Comparison of ENCODE assay signal across 12 mouse cellular contexts in genomic region chr17:67134235-67134634, GRCm38 (mm10).
A peak's percentile ranks its signal among the peaks of the same experiment; 100 is the strongest.
DNase-seq lines count a peak whose midpoint lies in the region; ATAC-seq and TF ChIP-seq lines count a peak whose summit lies in the region.
"Had no signal": no experiment of that assay in that cellular context is flagged by ENCODE, and none has a peak within 500 bp of the region (broad histone marks: within the 10 kb centered on the region; RNA-seq: fewer than 3 reads in every experiment).

No protein-coding gene starts in this region.

- ATAC-seq in kidney, embryonic 14.5 days (ENCODE audit: low FRiP score, low TSS enrichment) = no peak
- peak; percentile 33; the same call in 1 of the 2 replicates for ATAC-seq in neural tube, embryonic 13.5 days (ENCODE audit: low read depth)
- 0 out of 2 replicates have a peak, but pooled peaks have one; percentile 56 for ATAC-seq in limb, embryonic 12.5 days (ENCODE audit: insufficient number of reproducible peaks, insufficient read depth, low FRiP score, low TSS enrichment, low read depth)

- no peak for TF ChIP-seq CTCF in heart, adult 2 months (IDR thresholded peaks at IDR 0.05)
- no peak for TF ChIP-seq CTCF in kidney, adult 2 months (conservative IDR thresholded peaks at IDR 0.05; ENCODE audit: insufficient read depth, insufficient read length, low read depth, low read length)

- intact Hi-C loops in heart, adult 2 months (cut with DNase I) = loop anchor here (5.0 to 10.0 kb wide), 2 partner anchors 149 to 218 kb away; partner anchors contain the start of gene Ptprm

- no peak overlapping the region for H3K4me2 ChIP-seq in kidney, embryonic 14.5 days (replicated peaks; ENCODE audit: low read depth, low read length)
- no peak overlapping the region for H3K4me2 ChIP-seq in neural tube, embryonic 13.5 days
- H3K4me2 ChIP-seq in limb, embryonic 12.5 days = no peak overlapping the region
- H3K4me2 ChIP-seq: midbrain, embryonic 13.5 days had no signal

- H3K79me2 ChIP-seq in heart, adult 2 months (replicated peaks; ENCODE audit: control insufficient read depth, insufficient read depth, low read length) = 0 out of 2 replicates have a peak, but pooled peaks cover 6% of the 10 kb centered on the region

- TF ChIP-seq EP300 in heart, adult 2 months (IDR thresholded peaks at IDR 0.05; ENCODE audit: insufficient read depth, low read depth, low read length) = no peak

- DNase-seq in heart, adult 2 months = no peak
- DNase-seq in heart, adult 18-20 months = no peak
- no peak for DNase-seq in kidney, adult 2 months
- no peak for DNase-seq in neural tube, embryonic 10.5 days (ENCODE audit: extremely low spot score, low spot score)
- no peak for DNase-seq in cerebellum, adult 9-11 months
- DNase-seq: adrenal gland, adult 8-10 months had no signal

- 43% methylated on average over 4 of the region's 4 CpGs for WGBS in heart, adult 2 months
- WGBS in kidney, adult 2 months = 84% methylated on average over 4 of the region's 4 CpGs
- WGBS in kidney, embryonic 14.5 days = 91% methylated on average over 4 of the region's 4 CpGs
- 79% methylated on average over 4 of the region's 4 CpGs for WGBS in neural tube, embryonic 13.5 days
- 87% methylated on average over 4 of the region's 4 CpGs for WGBS in limb, embryonic 12.5 days

- H3K4me1 ChIP-seq in heart, adult 2 months (ENCODE audit: control insufficient read depth, insufficient read depth, low read length) = peaks cover 21% of the 10 kb centered on the region
- H3K4me1 ChIP-seq in kidney, adult 2 months (ENCODE audit: control insufficient read depth, insufficient read depth, low read length) = peaks cover 12% of the 10 kb centered on the region
- peaks cover 8% of the 10 kb centered on the region; the same call in 1 of the 2 replicates for H3K4me1 ChIP-seq in kidney, embryonic 14.5 days (ENCODE audit: control insufficient read depth, insufficient read depth, low read length)
- H3K4me1 ChIP-seq in neural tube, embryonic 13.5 days (replicated peaks) = peaks cover 10% of the 10 kb centered on the region
- H3K4me1 ChIP-seq in limb, embryonic 12.5 days (replicated peaks) = peaks cover 14% of the 10 kb centered on the region

- no peak for TF ChIP-seq POLR2A in heart, adult 2 months (IDR thresholded peaks at IDR 0.05; ENCODE audit: insufficient read depth, low read depth, low read length)
- TF ChIP-seq POLR2A in kidney, adult 2 months (IDR thresholded peaks at IDR 0.05; ENCODE audit: low read depth, low read length) = no peak

- H3K9me3 ChIP-seq in kidney, embryonic 14.5 days (ENCODE audit: control insufficient read depth, low read length) = no peaks in the 10 kb centered on the region
- no peaks in the 10 kb centered on the region for H3K9me3 ChIP-seq in neural tube, embryonic 13.5 days
- H3K9me3 ChIP-seq in limb, embryonic 12.5 days = no peaks in the 10 kb centered on the region
- H3K9me3 ChIP-seq: embryonic facial prominence, embryonic 12.5 days; midbrain, embryonic 13.5 days had no signal

- peaks cover 14% of the 10 kb centered on the region for H3K36me3 ChIP-seq in heart, adult 2 months (ENCODE audit: control insufficient read depth, insufficient read depth, low read length)
- no peaks in the 10 kb centered on the region for H3K36me3 ChIP-seq in kidney, adult 2 months (ENCODE audit: control insufficient read depth, insufficient read depth, low read length)
- no peaks in the 10 kb centered on the region for H3K36me3 ChIP-seq in kidney, embryonic 14.5 days (ENCODE audit: control insufficient read depth, insufficient read depth, low read length)
- no peaks in the 10 kb centered on the region for H3K36me3 ChIP-seq in neural tube, embryonic 13.5 days
- H3K36me3 ChIP-seq in limb, embryonic 12.5 days = no peaks in the 10 kb centered on the region
- H3K36me3 ChIP-seq: embryonic facial prominence, embryonic 12.5 days; midbrain, embryonic 13.5 days had no signal

- no peak overlapping the region for H3K4me3 ChIP-seq in heart, adult 2 months
- no peak overlapping the region for H3K4me3 ChIP-seq in kidney, adult 2 months (ENCODE audit: insufficient read depth, low read depth, low read length)
- no peak overlapping the region for H3K4me3 ChIP-seq in kidney, embryonic 14.5 days (ENCODE audit: low read length)
- H3K4me3 ChIP-seq in neural tube, embryonic 13.5 days = no peak overlapping the region
- no peak overlapping the region for H3K4me3 ChIP-seq in limb, embryonic 12.5 days (replicated peaks)
- H3K4me3 ChIP-seq: embryonic facial prominence, embryonic 12.5 days; midbrain, embryonic 13.5 days had no signal

- H3K9ac ChIP-seq in heart, adult 2 months (ENCODE audit: low read depth, low read length) = no peak overlapping the region
- no peak overlapping the region for H3K9ac ChIP-seq in kidney, embryonic 14.5 days (ENCODE audit: low read depth, low read length)
- H3K9ac ChIP-seq in neural tube, embryonic 13.5 days = no peak overlapping the region
- H3K9ac ChIP-seq in limb, embryonic 12.5 days (replicated peaks) = no peak overlapping the region
- H3K9ac ChIP-seq: embryonic facial prominence, embryonic 12.5 days; midbrain, embryonic 13.5 days had no signal

- H3K27ac ChIP-seq in heart, adult 2 months = peak overlapping the region; percentile 53
- 0 out of 2 replicates have a peak overlapping the region, but pooled peaks have one; percentile 9 for H3K27ac ChIP-seq in kidney, adult 2 months (ENCODE audit: insufficient read depth, low read depth, low read length)
- H3K27ac ChIP-seq in kidney, embryonic 14.5 days (ENCODE audit: low read depth, low read length) = no peak overlapping the region
- peak overlapping the region; percentile 34; the same call in 1 of the 2 replicates for H3K27ac ChIP-seq in neural tube, embryonic 13.5 days (replicated peaks)
- no peak overlapping the region for H3K27ac ChIP-seq in limb, embryonic 12.5 days
- H3K27ac ChIP-seq: macrophage had no signal

- H3K27me3 ChIP-seq in heart, adult 2 months (ENCODE audit: control insufficient read depth, insufficient read depth, low read length) = no peaks in the 10 kb centered on the region
- H3K27me3 ChIP-seq in kidney, adult 2 months (replicated peaks; ENCODE audit: control insufficient read depth, insufficient read depth, low read length) = no peaks in the 10 kb centered on the region
- H3K27me3 ChIP-seq in kidney, embryonic 14.5 days (ENCODE audit: control insufficient read depth, insufficient read depth, low read length) = no peaks in the 10 kb centered on the region
- H3K27me3 ChIP-seq in neural tube, embryonic 13.5 days = no peaks in the 10 kb centered on the region
- 0 out of 2 replicates have a peak, but pooled peaks cover 2% of the 10 kb centered on the region for H3K27me3 ChIP-seq in limb, embryonic 12.5 days
- H3K27me3 ChIP-seq: embryonic facial prominence, embryonic 12.5 days; midbrain, embryonic 13.5 days had no signal

Comparison
In these comparisons a context has a peak if more than half of its experiments do, and no peak if none do; other contexts are left out.
1. H3K27ac ChIP-seq: peak in heart, adult 2 months (single experiment), kidney, adult 2 months (single experiment) and neural tube, embryonic 13.5 days (single experiment); none in kidney, embryonic 14.5 days (single experiment) and limb, embryonic 12.5 days (single experiment).